Mouse (Mus musculus) right cerebral cortex, postnatal 14 days (tissue): ENCODE measurements around the gene Lmbr1l.

ENCODE experiments used
- DNase-seq: peaks from one replicate; pipeline ENCODE4 v3.0.0; 2022

Lmbr1l gene

GRCm38 (mm10) chr15:98867321-98867720 is 50.7 kb downstream of the Lmbr1l start:
- no peak for DNase-seq

GRCm38 (mm10) chr15:98866501-98866900 is 51.5 kb downstream of the Lmbr1l start:
- no peak for DNase-seq

- no peak for DNase-seq
Measured at GRCm38 (mm10) chr15:98865771-98866170, 52.3 kb downstream of the Lmbr1l start.

- DNase-seq, result no peak
Measured at GRCm38 (mm10) chr15:98864951-98865350, 53.1 kb downstream of the Lmbr1l start.

- no peak for DNase-seq
Measured at GRCm38 (mm10) chr15:98863451-98863958, 54.5 kb downstream of the Lmbr1l start.

GRCm38 (mm10) chr15:98861701-98862410 is 56.2 kb downstream of the Lmbr1l start:
- DNase-seq, result no peak

GRCm38 (mm10) chr15:98860921-98861320 is 57.1 kb downstream of the Lmbr1l start:
- DNase-seq, result no peak

GRCm38 (mm10) chr15:98859319-98860043 is 58.5 kb downstream of the Lmbr1l start:
- no peak for DNase-seq

- no peak for DNase-seq
Measured at GRCm38 (mm10) chr15:98854214-98854613, 63.8 kb downstream of the Lmbr1l start.
